Mouse (Mus musculus): ENCODE data around the gene Cyp4f39. TPM values are rescaled to one million over a fixed set of nuclear protein-coding genes. Genes with fewer than 3 reads are reported as not detected.

Cyp4f39 gene
- polyA plus RNA-seq, 1 experiment from 2014 or later: 1.2 TPM

- Histone ChIP-seq H3K36me3 (no peaks in the 10 kb centered on the region), H3K4me3 (replicated peaks) (no peak overlapping the region), H3K4me2 (replicated peaks) (no peak overlapping the region), H3K27ac (no peak overlapping the region), H3K9me3 (no peaks in the 10 kb centered on the region), H3K27me3 (no peaks in the 10 kb centered on the region), H3K9ac (replicated peaks) (no peak overlapping the region), H3K4me1 (replicated peaks) (no peaks in the 10 kb centered on the region)
- 97% methylated on average over 4 of the region's 4 CpGs for WGBS
- ATAC-seq: no peak
These were observed 15.4 kb upstream of the Cyp4f39 start for GRCm38 (mm10) chr17:32437106-32437505.

- Histone ChIP-seq H3K4me1 (replicated peaks) (no peaks in the 10 kb centered on the region), H3K9ac (replicated peaks) (no peak overlapping the region), H3K27ac (no peak overlapping the region), H3K36me3 (no peaks in the 10 kb centered on the region), H3K27me3 (no peaks in the 10 kb centered on the region), H3K4me2 (replicated peaks) (no peak overlapping the region), H3K9me3 (no peaks in the 10 kb centered on the region), H3K4me3 (replicated peaks) (no peak overlapping the region)
- 87% methylated on average over 6 of the region's 6 CpGs for WGBS
- no peak for ATAC-seq
These were observed 9.3 kb upstream of the Cyp4f39 start for GRCm38 (mm10) chr17:32443245-32443644.

- Histone ChIP-seq H3K9ac (replicated peaks) (no peak overlapping the region), H3K4me2 (replicated peaks) (no peak overlapping the region), H3K27me3 (no peaks in the 10 kb centered on the region), H3K4me3 (replicated peaks) (no peak overlapping the region), H3K4me1 (replicated peaks) (no peaks in the 10 kb centered on the region), H3K9me3 (no peaks in the 10 kb centered on the region), H3K36me3 (no peaks in the 10 kb centered on the region), H3K27ac (no peak overlapping the region)
- ATAC-seq: no peak
- 84% methylated on average over 5 of the region's 5 CpGs for WGBS
These were observed 7.5 kb upstream of the Cyp4f39 start for GRCm38 (mm10) chr17:32445016-32445415.

GRCm38 (mm10) chr17:32447195-32447594, 5.3 kb upstream of the Cyp4f39 start:
- no peak for ATAC-seq
- H3K4me2 ChIP-seq (replicated peaks): no peak overlapping the region
- no peaks in the 10 kb centered on the region for H3K9me3 ChIP-seq
- H3K4me1 ChIP-seq (replicated peaks): peaks cover under 1% of the 10 kb centered on the region; the same call in 1 of the 2 replicates
- H3K4me3 ChIP-seq (replicated peaks): no peak overlapping the region
- H3K36me3 ChIP-seq: no peaks in the 10 kb centered on the region
- no peak overlapping the region for H3K9ac ChIP-seq (replicated peaks)
- peaks cover 3% of the 10 kb centered on the region; the same call in 1 of the 2 replicates for H3K27me3 ChIP-seq
- no peak overlapping the region for H3K27ac ChIP-seq

GRCm38 (mm10) chr17:32449042-32449441, 3.5 kb upstream of the Cyp4f39 start:
- no peaks in the 10 kb centered on the region for H3K9me3 ChIP-seq
- H3K4me2 ChIP-seq (replicated peaks): no peak overlapping the region
- no peak for ATAC-seq
- no peak overlapping the region for H3K27ac ChIP-seq
- H3K9ac ChIP-seq (replicated peaks): no peak overlapping the region
- 100% methylated on average over 1 of the region's 1 CpGs for WGBS
- H3K4me3 ChIP-seq (replicated peaks): no peak overlapping the region
- H3K27me3 ChIP-seq: peaks cover 15% of the 10 kb centered on the region; the same call in 1 of the 2 replicates
- no peaks in the 10 kb centered on the region for H3K36me3 ChIP-seq
- H3K4me1 ChIP-seq (replicated peaks): peaks cover 10% of the 10 kb centered on the region

GRCm38 (mm10) chr17:32450844-32451537, 1.5 kb upstream of the Cyp4f39 start:
- Histone ChIP-seq H3K4me1 (replicated peaks) (peaks cover 10% of the 10 kb centered on the region), H3K27me3 (peaks cover 15% of the 10 kb centered on the region; the same call in 1 of the 2 replicates), H3K9ac (replicated peaks) (no peak overlapping the region), H3K9me3 (no peaks in the 10 kb centered on the region), H3K4me2 (replicated peaks) (no peak overlapping the region), H3K4me3 (replicated peaks) (no peak overlapping the region), H3K36me3 (no peaks in the 10 kb centered on the region), H3K27ac (no peak overlapping the region)
- ATAC-seq: no peak
- WGBS: 63% methylated on average over 2 of the region's 2 CpGs

GRCm38 (mm10) chr17:32454188-32454587, 1.7 kb downstream of the Cyp4f39 start:
- WGBS: 75% methylated on average over 4 of the region's 4 CpGs
- Histone ChIP-seq H3K36me3 (no peaks in the 10 kb centered on the region), H3K4me3 (replicated peaks) (no peak overlapping the region), H3K9ac (replicated peaks) (no peak overlapping the region), H3K27ac (no peak overlapping the region), H3K4me2 (replicated peaks) (no peak overlapping the region), H3K4me1 (replicated peaks) (peaks cover 10% of the 10 kb centered on the region), H3K9me3 (no peaks in the 10 kb centered on the region), H3K27me3 (peaks cover 15% of the 10 kb centered on the region; the same call in 1 of the 2 replicates)
- no peak for ATAC-seq

GRCm38 (mm10) chr17:32454997-32455396, 2.5 kb downstream of the Cyp4f39 start:
- H3K9me3 ChIP-seq: no peaks in the 10 kb centered on the region
- H3K27ac ChIP-seq: no peak overlapping the region
- no peak for ATAC-seq
- H3K4me2 ChIP-seq (replicated peaks): no peak overlapping the region
- no peak overlapping the region for H3K4me3 ChIP-seq (replicated peaks)
- 51% methylated on average over 2 of the region's 2 CpGs for WGBS
- H3K4me1 ChIP-seq (replicated peaks): peaks cover 10% of the 10 kb centered on the region
- H3K9ac ChIP-seq (replicated peaks): no peak overlapping the region
- no peaks in the 10 kb centered on the region for H3K36me3 ChIP-seq
- peaks cover 15% of the 10 kb centered on the region; the same call in 1 of the 2 replicates for H3K27me3 ChIP-seq

- WGBS: 59% methylated on average over 7 of the region's 7 CpGs
- ATAC-seq: no peak
These were observed 16.0 kb downstream of the Cyp4f39 start for GRCm38 (mm10) chr17:32468494-32468893.

GRCm38 (mm10) chr17:32470795-32471194, 18.3 kb downstream of the Cyp4f39 start:
- H3K4me2 ChIP-seq (replicated peaks): no peak overlapping the region

More at GRCm38 (mm10) chr17:32468494-32468893, 16.0 kb downstream of the Cyp4f39 start:
- H3K9me3 ChIP-seq: no peaks in the 10 kb centered on the region
- H3K27me3 ChIP-seq: no peaks in the 10 kb centered on the region
- no peaks in the 10 kb centered on the region for H3K4me1 ChIP-seq (replicated peaks)
- no peak overlapping the region for H3K4me2 ChIP-seq (replicated peaks)
- no peak overlapping the region for H3K27ac ChIP-seq
- H3K4me3 ChIP-seq (replicated peaks): no peak overlapping the region
- H3K36me3 ChIP-seq: no peaks in the 10 kb centered on the region
- H3K9ac ChIP-seq (replicated peaks): no peak overlapping the region

GRCm38 (mm10) chr17:32472176-32472575, 19.7 kb downstream of the Cyp4f39 start:
- WGBS: 72% methylated on average over 7 of the region's 7 CpGs
- no peaks in the 10 kb centered on the region for H3K36me3 ChIP-seq
- H3K9me3 ChIP-seq: no peaks in the 10 kb centered on the region
- H3K9ac ChIP-seq (replicated peaks): no peak overlapping the region
- H3K27ac ChIP-seq: no peak overlapping the region
- H3K4me2 ChIP-seq (replicated peaks): no peak overlapping the region
- ATAC-seq: no peak
- H3K4me3 ChIP-seq (replicated peaks): no peak overlapping the region
- no peaks in the 10 kb centered on the region for H3K27me3 ChIP-seq
- no peaks in the 10 kb centered on the region for H3K4me1 ChIP-seq (replicated peaks)

More at GRCm38 (mm10) chr17:32470795-32471194, 18.3 kb downstream of the Cyp4f39 start:
- Histone ChIP-seq H3K4me1 (replicated peaks) (no peaks in the 10 kb centered on the region), H3K9me3 (no peaks in the 10 kb centered on the region), H3K36me3 (no peaks in the 10 kb centered on the region), H3K27ac (no peak overlapping the region), H3K27me3 (no peaks in the 10 kb centered on the region), H3K9ac (replicated peaks) (no peak overlapping the region), H3K4me3 (replicated peaks) (no peak overlapping the region)
- 83% methylated on average over 4 of the region's 4 CpGs for WGBS
- ATAC-seq: no peak

GRCm38 (mm10) chr17:32474954-32475560, 22.5 kb downstream of the Cyp4f39 start:
- no peak overlapping the region for H3K4me2 ChIP-seq (replicated peaks)
- H3K27me3 ChIP-seq: no peaks in the 10 kb centered on the region
- H3K36me3 ChIP-seq: no peaks in the 10 kb centered on the region
- no peaks in the 10 kb centered on the region for H3K4me1 ChIP-seq (replicated peaks)
- no peaks in the 10 kb centered on the region for H3K9me3 ChIP-seq
- H3K27ac ChIP-seq: no peak overlapping the region
- H3K9ac ChIP-seq (replicated peaks): no peak overlapping the region
- 86% methylated on average over 5 of the region's 5 CpGs for WGBS
- no peak overlapping the region for H3K4me3 ChIP-seq (replicated peaks)
- ATAC-seq: no peak
